Mouse (Mus musculus) cerebellum, adult 2 months (tissue): ENCODE results near the gene Cdipt. TPM values are rescaled to one million over a fixed set of nuclear protein-coding genes. Genes with fewer than 3 reads are reported as not detected.

Experiments
- DNase-seq, 2 experiments: peaks; one replicate each; pipeline ENCODE4 v3.0.0; 2021
- H3K27ac ChIP-seq: fragments of 200-500 bp; 2 replicates; pipeline ENCODE4 v1.5.1; 2012; ENCODE audit warnings: low read length, control low read depth, inconsistent platforms; ENCODE audit not compliant: insufficient read depth
- H3K27me3 ChIP-seq: fragments of 200-500 bp; 2 replicates; pipeline ENCODE4 v1.6.1; 2012; ENCODE audit warnings: inconsistent platforms, mild to moderate bottlenecking, low read length, moderate library complexity; ENCODE audit not compliant: control insufficient read depth, insufficient read depth
- H3K4me1 ChIP-seq: fragments of 200-500 bp; 2 replicates; pipeline ENCODE4 v1.6.1; 2011; ENCODE audit warnings: low read length; ENCODE audit not compliant: control insufficient read depth, insufficient read depth
- H3K4me3 ChIP-seq: fragments of 200-500 bp; replicated peaks from 2 replicates; pipeline ENCODE3; 2011; ENCODE audit warnings: mild to moderate bottlenecking, low read depth, low read length, control low read depth; ENCODE audit not compliant: insufficient read depth
- CTCF ChIP-seq: fragments of 200-500 bp; IDR thresholded peaks from 2 replicates; pipeline ENCODE4 v1.5.1; 2011; ENCODE audit warnings: low read depth, mild to moderate bottlenecking, control low read depth, low read length, moderate library complexity, borderline replicate concordance; ENCODE audit not compliant: insufficient read depth
- POLR2A ChIP-seq: fragments of 200-500 bp; IDR thresholded peaks from 2 replicates; pipeline ENCODE4 v1.6.1; 2011; ENCODE audit warnings: low read length, control low read depth, borderline replicate concordance; ENCODE audit not compliant: insufficient read depth
- WGBS: fragments of 180-500 bp; shearing (Covaris S2); methylation state at CpG from one replicate; pipeline ENCODE4 v1.1.7; 2018; 5-methylcytosine and 5-hydroxymethylcytosine counted together
- polyA plus RNA-seq: library from polyadenylated mRNA; depleted of rRNA; stranded (reverse); fragments of >200 nt; gene quantifications from 2 replicates; pipeline ENCODE4 v1.2.3, GENCODE M21; 2012

The Cdipt gene
- polyA plus RNA-seq, 1 experiment = 255 TPM

DNA sequence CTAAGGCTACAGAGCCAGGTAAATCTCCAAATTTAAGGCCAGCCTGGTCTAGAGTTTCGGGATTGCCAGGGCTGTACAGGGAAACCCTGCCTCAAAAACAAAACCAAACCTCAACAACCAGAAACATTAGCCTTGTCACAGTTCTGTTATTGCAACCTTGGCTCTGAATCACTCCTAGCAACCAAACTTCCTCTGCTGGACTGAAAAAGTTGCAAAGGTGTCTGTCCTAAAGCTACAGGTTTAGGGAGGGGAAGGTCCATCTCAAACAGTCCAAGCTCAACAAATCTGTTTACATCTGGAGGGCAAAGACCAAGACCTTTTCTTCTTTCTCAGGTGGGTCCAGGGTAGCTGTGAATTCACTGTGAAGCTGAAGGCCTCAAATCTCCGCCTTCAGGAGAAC, 35.3 kb downstream of the Cdipt start:
- peak overlapping the region; percentile 2; the same call in 1 of the 2 replicates for H3K27ac ChIP-seq
- DNase-seq = no peak
- no peaks in the 10 kb centered on the region for H3K27me3 ChIP-seq
- TF ChIP-seq POLR2A (0 out of 2 replicates have a peak, but pooled peaks have one; percentile 7), CTCF (no peak)
- WGBS = 93% methylated on average over 2 of the region's 2 CpGs
- H3K4me1 ChIP-seq = peaks cover 58% of the 10 kb centered on the region
- H3K4me3 ChIP-seq = no peak overlapping the region

DNA sequence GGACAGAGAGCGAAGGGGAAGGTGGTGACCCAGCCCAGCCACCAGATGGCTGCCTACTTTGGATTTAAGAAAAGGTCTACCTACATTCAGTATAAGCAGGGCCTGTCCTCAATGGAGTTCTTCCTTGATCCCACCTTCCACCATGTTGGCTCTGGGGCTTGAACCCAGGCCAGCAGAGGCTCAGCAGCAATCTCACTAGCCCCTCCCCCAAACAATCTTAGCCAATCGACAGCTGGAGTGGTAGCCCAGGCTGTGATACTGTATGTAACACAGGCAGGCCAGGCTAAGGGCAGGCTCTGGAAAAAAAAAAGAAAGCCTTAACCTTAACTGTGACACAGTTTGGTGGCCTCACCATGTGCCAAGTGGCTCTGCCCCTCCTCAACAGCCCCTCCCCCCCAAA, 36.0 kb downstream of the Cdipt start:
- no peak for TF ChIP-seq CTCF
- Histone ChIP-seq H3K27ac (peak overlapping the region; percentile 2; the same call in 1 of the 2 replicates), H3K4me3 (no peak overlapping the region), H3K27me3 (no peaks in the 10 kb centered on the region), H3K4me1 (peaks cover 54% of the 10 kb centered on the region)
- 46% methylated on average over 2 of the region's 2 CpGs for WGBS
- DNase-seq = peak in 1 of 2 experiments; percentile 46

DNA sequence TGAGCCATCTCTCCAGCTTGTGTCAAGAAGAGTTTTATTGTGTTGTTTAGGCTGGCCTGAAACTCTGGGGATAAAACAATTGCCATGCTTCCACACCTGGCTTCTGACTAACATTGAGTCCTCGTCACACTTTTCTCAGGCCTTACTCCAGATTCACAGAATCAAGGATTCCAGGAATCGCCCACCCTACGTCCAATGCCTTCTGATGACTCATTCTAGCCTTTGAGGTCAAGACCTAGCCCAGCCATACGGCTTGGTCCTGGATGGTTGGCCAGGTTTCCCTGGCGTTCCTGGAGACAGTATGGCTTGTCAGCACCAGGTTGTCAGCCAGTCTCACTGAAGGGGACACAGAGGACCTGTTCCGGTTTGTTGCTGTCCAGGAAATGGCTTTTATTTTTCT, 36.7 kb downstream of the Cdipt start:
- Histone ChIP-seq H3K27ac (peak overlapping the region; percentile 51), H3K4me1 (peaks cover 48% of the 10 kb centered on the region), H3K4me3 (no peak overlapping the region), H3K27me3 (no peaks in the 10 kb centered on the region)
- DNase-seq = peak; percentile 48 to 67
- 24% methylated on average over 6 of the region's 6 CpGs for WGBS
- no peak for TF ChIP-seq CTCF
- peak; percentile 14; the same call in 1 of the 2 replicates for TF ChIP-seq POLR2A

DNA sequence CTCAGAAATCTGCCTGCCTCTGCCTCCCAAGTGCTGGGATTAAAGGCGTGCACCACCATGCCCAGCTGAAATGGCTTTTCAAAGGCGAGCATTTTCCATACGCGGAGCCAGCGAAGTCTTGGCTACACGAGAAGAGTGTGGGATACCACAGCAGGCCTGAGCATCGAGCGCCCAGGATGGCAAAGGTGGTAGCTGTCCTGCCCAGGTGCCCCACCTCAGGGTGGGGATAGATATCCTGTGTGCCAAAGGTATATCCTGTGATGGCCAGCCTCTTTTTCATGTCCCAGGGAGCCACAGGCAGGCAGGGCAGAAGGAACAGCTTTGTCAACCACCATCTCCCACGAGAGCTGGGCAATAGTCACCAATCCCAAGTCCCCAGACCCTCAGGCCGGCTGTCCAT, 37.1 kb downstream of the Cdipt start:
- H3K27me3 ChIP-seq = no peaks in the 10 kb centered on the region
- peak overlapping the region; percentile 51 for H3K27ac ChIP-seq
- TF ChIP-seq POLR2A (no peak), CTCF (no peak)
- no peak for DNase-seq
- H3K4me1 ChIP-seq = peaks cover 44% of the 10 kb centered on the region
- 83% methylated on average over 10 of the region's 10 CpGs for WGBS
- no peak overlapping the region for H3K4me3 ChIP-seq

DNA sequence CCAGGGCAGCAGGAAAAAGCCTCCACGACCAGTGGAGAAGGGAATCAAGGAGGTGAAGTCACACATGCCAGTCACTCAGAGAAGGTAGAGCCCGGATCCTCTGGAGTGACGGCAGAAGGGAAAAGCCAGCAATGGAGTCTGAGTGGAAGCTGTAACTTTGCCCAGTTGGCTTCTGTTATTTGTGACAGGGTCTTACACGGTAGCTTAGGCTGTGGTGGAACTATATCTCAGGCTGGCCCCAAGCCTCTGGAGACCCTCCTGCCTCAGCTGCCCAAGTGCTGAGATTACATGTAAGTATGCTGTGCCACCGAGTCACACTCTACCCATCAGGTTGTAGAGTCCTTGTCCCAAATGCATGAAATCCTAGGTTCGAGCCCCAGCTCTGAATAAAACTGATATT, 37.7 kb downstream of the Cdipt start:
- Histone ChIP-seq H3K27ac (peak overlapping the region; percentile 40; the same call in 1 of the 2 replicates), H3K27me3 (no peaks in the 10 kb centered on the region), H3K4me3 (peak overlapping the region; percentile 16), H3K4me1 (peaks cover 42% of the 10 kb centered on the region)
- no peak for DNase-seq
- TF ChIP-seq CTCF (no peak), POLR2A (peak; percentile 16; the same call in 1 of the 2 replicates)
- 70% methylated on average over 6 of the region's 6 CpGs for WGBS

DNA sequence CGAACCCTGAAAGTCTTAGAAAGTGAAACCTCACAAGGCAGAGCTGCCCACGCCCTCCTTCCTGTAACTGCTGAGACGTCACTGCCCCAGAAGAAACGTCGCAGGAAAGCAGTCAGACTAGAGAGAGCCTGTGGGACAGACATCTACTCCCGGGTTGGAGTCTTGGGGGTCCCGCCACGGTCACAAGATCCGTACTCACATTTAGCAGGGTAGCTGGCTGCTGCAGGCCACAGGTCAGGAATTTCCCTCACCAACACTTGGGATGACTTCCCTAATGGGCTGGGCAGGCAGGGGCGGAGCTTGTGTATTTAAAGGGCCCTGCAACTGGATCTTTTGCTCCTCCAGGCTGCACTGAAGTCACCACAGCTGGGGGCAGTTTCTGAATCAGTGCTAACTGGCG, 38.6 kb downstream of the Cdipt start, which contains the start of gene Mvp:
TSS of gene Mvp (minus strand) at position 302 of the 400 bp plus-strand sequence.
- peaks cover 36% of the 10 kb centered on the region for H3K4me1 ChIP-seq
- peak within 1 kb of the TSS; percentile 76 for H3K4me3 ChIP-seq
- no peaks in the 10 kb centered on the region for H3K27me3 ChIP-seq
- H3K27ac ChIP-seq = peak within 1 kb of the TSS; percentile 72
- DNase-seq = peak; percentile 69 to 72
- TF ChIP-seq CTCF (no peak), POLR2A (peak; percentile 31; the same call in 1 of the 2 replicates)
- 44% methylated on average over 11 of the region's 11 CpGs for WGBS

DNA sequence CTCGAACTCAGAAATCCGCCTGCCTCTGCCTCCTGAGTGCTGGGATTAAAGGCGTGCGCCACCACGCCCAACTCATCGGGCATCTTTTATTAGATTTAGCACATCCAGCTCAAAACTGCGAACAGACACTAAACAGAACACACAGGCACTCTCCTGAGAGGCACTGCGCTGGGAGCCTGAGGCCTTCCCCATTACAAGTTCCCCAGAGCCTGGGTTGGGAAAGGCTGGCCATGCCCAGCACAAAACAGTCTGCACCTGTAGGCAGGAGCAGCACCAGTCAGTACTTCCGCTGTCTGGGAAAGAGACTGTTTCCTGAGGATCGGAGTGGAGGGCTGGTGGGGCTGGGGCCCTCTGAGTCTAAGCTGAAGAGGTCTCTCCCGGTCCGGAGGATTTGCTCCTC, 39.3 kb downstream of the Cdipt start:
- H3K27ac ChIP-seq = no peak overlapping the region
- TF ChIP-seq POLR2A (no peak), CTCF (no peak)
- H3K4me3 ChIP-seq = no peak overlapping the region
- 91% methylated on average over 12 of the region's 12 CpGs for WGBS
- peaks cover 29% of the 10 kb centered on the region for H3K4me1 ChIP-seq
- peak in 1 of 2 experiments; percentile 26 for DNase-seq
- no peaks in the 10 kb centered on the region for H3K27me3 ChIP-seq

DNA sequence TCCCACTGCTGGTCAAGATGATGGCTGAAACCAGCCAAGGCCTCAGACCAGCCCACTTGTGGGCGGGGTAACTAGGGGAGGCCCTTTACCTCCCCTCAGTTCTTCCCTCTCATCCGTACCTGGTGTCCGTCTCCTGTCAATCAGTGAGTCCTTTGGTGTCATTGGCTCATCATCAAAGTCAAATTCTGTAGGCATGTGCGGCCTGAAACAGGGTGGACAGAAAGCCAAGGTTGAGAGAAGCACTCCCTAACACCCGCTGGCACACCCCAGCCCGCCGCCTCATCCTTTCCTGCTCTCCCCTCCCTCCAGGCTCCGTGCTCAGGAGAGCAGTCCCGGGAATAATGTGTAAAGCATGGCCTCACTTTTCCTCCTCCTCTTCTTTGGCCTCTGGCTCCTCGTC, 40.4 kb downstream of the Cdipt start:
- TF ChIP-seq POLR2A = peak; percentile 23; the same call in 1 of the 2 replicates
- no peak for TF ChIP-seq CTCF
- DNase-seq = peak; percentile 72 to 82
- no peaks in the 10 kb centered on the region for H3K27me3 ChIP-seq
- H3K4me1 ChIP-seq = peaks cover 25% of the 10 kb centered on the region
- 2% methylated on average over 10 of the region's 10 CpGs for WGBS
- peak overlapping the region; percentile 98 for H3K27ac ChIP-seq
- H3K4me3 ChIP-seq = peak overlapping the region; percentile 93

DNA sequence TGATC, 40.6 kb downstream of the Cdipt start, which contains the start of gene Pagr1b:
TSS of gene Pagr1b (minus strand) at position 4 of the 5 bp plus-strand sequence.
- peak within 1 kb of the TSS; percentile 98 for H3K27ac ChIP-seq

More for the DNA sequence above, 40.6 kb downstream of the Cdipt start, which contains the start of gene Pagr1b:
- H3K4me1 ChIP-seq = peaks cover 25% of the 10 kb centered on the region
- no peak for DNase-seq
- no peak for TF ChIP-seq CTCF
- TF ChIP-seq POLR2A = no peak
- H3K27me3 ChIP-seq = no peaks in the 10 kb centered on the region
- H3K4me3 ChIP-seq = peak within 1 kb of the TSS; percentile 93
